Mouse (Mus musculus) liver, embryonic 14.5 days (tissue): Measurements from ENCODE around the gene Pih1d1. TPM values are rescaled to one million over a fixed set of nuclear protein-coding genes. Genes with fewer than 3 reads are reported as not detected.

Source experiments
- ATAC-seq: fragments of 200-750 bp; cut with Nextera tagmentation; 2 replicates; pipeline ENCODE4 v1.8.0; 2017; ENCODE audit warnings: moderate number of reproducible peaks, mild to moderate bottlenecking, moderate library complexity; ENCODE audit not compliant: insufficient read depth
- DNase-seq, 3 experiments: peaks; one replicate each; pipeline ENCODE4 v3.0.0-alpha.2; 2012 to 2013; ENCODE audit warnings: low read depth in 3 of 3, low spot score in 3 of 3
- H3K27ac ChIP-seq: fragments of 300-500 bp; sonication (generic); 2 replicates; pipeline ENCODE4 v1.5.1; 2014; ENCODE audit warnings: moderate library complexity, mild to moderate bottlenecking, control low read depth, inconsistent platforms
- H3K27me3 ChIP-seq: fragments of 300-500 bp; sonication (generic); 2 replicates; pipeline ENCODE4 v1.6.1; 2014; ENCODE audit warnings: mild to moderate bottlenecking, low read length, moderate library complexity; ENCODE audit not compliant: control insufficient read depth, insufficient read depth
- H3K36me3 ChIP-seq: fragments of 300-500 bp; sonication (generic); replicated peaks from 2 replicates; pipeline ENCODE4 v1.6.1; 2014; ENCODE audit warnings: low read depth; ENCODE audit not compliant: control insufficient read depth, insufficient read depth
- H3K4me1 ChIP-seq, 2 experiments: fragments of 200-500 bp in 1 of 2; fragments of 300-500 bp in 1 of 2; sonication (generic) in 1 of 2; replicated peaks; 2 replicates each; pipeline ENCODE4 v1.6.1; 2012 to 2014; ENCODE audit warnings: antibody characterized with exemption in 1 of 2, inconsistent platforms in 1 of 2, low read length in 1 of 2; ENCODE audit not compliant: control insufficient read depth in 2 of 2, insufficient read depth in 2 of 2
- H3K4me2 ChIP-seq: fragments of 300-500 bp; sonication (generic); 2 replicates; pipeline ENCODE4 v1.6.1; 2014; ENCODE audit warnings: low read depth, mild to moderate bottlenecking, control low read depth, moderate library complexity
- H3K4me3 ChIP-seq, 2 experiments: fragments of 200-500 bp in 1 of 2; fragments of 300-500 bp in 1 of 2; sonication (generic) in 1 of 2; 2 replicates each; pipeline ENCODE4 v1.5.1; 2012 to 2014; ENCODE audit warnings: low read depth in 2 of 2, low read length in 2 of 2, mild to moderate bottlenecking in 2 of 2, control low read depth in 1 of 2, inconsistent platforms in 1 of 2, moderate library complexity in 1 of 2; ENCODE audit not compliant: insufficient read depth in 1 of 2
- H3K9ac ChIP-seq: fragments of 300-500 bp; sonication (generic); replicated peaks from 2 replicates; pipeline ENCODE4 v1.6.1; 2014; ENCODE audit warnings: mild to moderate bottlenecking, control low read depth, moderate library complexity
- H3K9me3 ChIP-seq: fragments of 300-500 bp; sonication (generic); 2 replicates; pipeline ENCODE4 v1.6.1; 2016; ENCODE audit warnings: low read length, mixed read lengths; ENCODE audit not compliant: control insufficient read depth
- CTCF ChIP-seq: IDR thresholded peaks from 2 replicates; pipeline ENCODE4 v1.5.1; 2016; ENCODE audit warnings: antibody characterized with exemption, low read depth, control low read depth
- EP300 ChIP-seq: IDR thresholded peaks from 2 replicates; pipeline ENCODE4 v1.6.1; 2016; ENCODE audit warnings: antibody characterized with exemption, low read depth
- WGBS: fragments of 180-500 bp; shearing (Covaris S2); extraction: QIAGEN DNeasy Blood & Tissue Kit; methylation state at CpG from one replicate; pipeline ENCODE4 v1.1.7; 2014; ENCODE audit not compliant: insufficient replicate concordance; 5-methylcytosine and 5-hydroxymethylcytosine counted together
- polyA plus RNA-seq, 2 experiments: library from polyadenylated mRNA; depleted of rRNA in 1 of 2; stranded (reverse) in 1 of 2; unstranded in 1 of 2; fragments of >200 nt; fragmentation: Nextera tagmentation in 1 of 2; extraction: Ambion mirVana in 1 of 2; gene quantifications; 2 replicates each; pipeline versions ENCODE4 v1.2.1 to v1.2.3; 2012 to 2014

The Pih1d1 gene
- polyA plus RNA-seq, 2 experiments, result 38.3 to 45.8 TPM

DNA sequence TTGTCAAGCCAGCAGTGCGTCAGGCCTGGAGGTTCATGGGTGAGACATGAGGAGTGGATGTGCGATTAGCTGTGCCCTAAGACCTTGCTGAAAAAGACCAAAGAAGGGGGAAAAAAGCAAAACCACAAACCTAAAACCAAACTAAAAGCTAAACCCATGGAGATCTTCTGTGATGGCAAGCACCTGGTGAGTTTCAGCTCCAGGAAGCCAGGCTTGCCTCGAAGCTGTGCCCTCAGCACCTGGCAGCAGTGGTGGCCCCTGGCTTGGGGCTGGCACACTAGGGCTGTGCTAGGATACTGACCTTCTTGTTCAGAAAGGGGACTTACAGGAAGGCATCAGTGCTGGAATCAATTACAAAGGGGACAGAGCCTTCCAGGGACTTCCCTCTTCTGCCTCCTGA lies 12.8 kb upstream of the Pih1d1 start:
- H3K27me3 ChIP-seq, result no peaks in the 10 kb centered on the region
- peaks cover 12 to 28% of the 10 kb centered on the region in 2 experiments for H3K4me1 ChIP-seq
- H3K4me3 ChIP-seq, result no peak overlapping the region
- no peak for DNase-seq
- H3K4me2 ChIP-seq, result no peak overlapping the region
- no peak for TF ChIP-seq CTCF
- no peak for ATAC-seq
- WGBS, result 77% methylated on average over 3 of the region's 3 CpGs
- H3K9me3 ChIP-seq, result no peaks in the 10 kb centered on the region
- no peaks in the 10 kb centered on the region for H3K36me3 ChIP-seq
- no peak overlapping the region for H3K27ac ChIP-seq
- H3K9ac ChIP-seq, result no peak overlapping the region

DNA sequence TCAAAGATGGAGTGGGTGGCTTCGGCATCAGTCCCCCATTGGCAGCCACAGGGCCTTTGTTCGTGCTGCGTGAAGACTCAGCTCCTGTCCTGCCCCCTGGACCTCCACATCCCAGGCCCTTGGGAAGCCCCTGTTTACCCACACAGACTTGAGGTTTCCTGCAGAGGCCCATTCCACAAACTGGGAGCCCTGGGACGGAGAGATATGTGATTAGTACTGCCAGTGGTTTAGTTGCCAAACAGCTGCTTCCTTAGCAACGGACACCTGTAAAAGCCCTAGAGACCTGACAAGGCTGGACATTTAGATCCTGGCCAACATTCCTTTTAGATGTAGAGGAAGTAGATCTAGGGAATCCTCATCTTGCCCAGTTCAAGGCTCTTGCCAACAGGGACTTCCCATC lies 12.2 kb upstream of the Pih1d1 start:
- 73% methylated on average over 5 of the region's 5 CpGs for WGBS
- Histone ChIP-seq H3K9me3 (no peaks in the 10 kb centered on the region), H3K27ac (no peak overlapping the region), H3K27me3 (no peaks in the 10 kb centered on the region), H3K36me3 (no peaks in the 10 kb centered on the region), H3K9ac (no peak overlapping the region), H3K4me3 (no peak overlapping the region), H3K4me2 (no peak overlapping the region), H3K4me1 (peaks cover 12 to 24% of the 10 kb centered on the region in 2 experiments)
- ATAC-seq (no peak), DNase-seq (no peak)
- TF ChIP-seq CTCF, result no peak
- TF ChIP-seq EP300, result no peak

DNA sequence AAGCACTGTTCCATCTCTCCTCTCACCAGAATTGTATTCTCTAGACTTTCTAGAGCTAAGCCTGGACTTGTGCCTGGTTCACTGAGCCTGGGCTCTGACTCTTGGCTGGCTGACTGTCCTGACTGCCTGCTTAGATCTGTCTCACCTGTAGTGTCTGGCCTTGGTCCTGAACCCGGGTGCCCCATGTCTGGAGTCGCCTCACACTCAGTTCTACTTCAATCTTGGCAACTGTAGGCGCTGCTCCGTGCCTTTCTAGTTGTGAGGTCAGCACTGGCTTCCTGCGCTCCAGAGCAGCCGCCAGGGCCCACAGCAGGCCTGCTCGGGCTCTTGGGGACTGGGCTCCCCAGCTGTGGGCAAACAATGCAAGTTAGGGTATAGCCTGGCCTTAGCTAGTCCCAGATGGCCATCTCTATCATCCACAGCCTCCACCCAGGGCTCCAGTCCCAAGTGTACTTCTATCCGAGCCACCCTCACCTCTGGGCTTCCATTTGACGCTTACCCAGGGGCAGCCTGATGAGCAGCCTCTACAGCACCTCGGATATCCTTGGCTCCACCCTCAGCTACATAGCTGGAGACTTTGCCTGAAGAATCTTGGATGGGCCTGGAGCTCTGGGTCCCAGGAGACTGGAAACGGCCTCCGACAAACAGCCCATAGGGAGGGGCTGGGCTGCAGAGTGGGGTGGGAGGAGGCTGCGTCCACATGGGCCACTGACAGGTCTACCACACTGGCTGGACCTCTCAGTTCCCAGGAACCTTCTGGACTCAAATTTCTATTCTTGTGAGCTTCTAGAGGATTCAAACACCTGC lies 9.5 kb upstream of the Pih1d1 start:
- Histone ChIP-seq H3K27me3 (no peaks in the 10 kb centered on the region), H3K4me1 (0 out of 4 replicates have a peak, but pooled peaks cover 0 to 3% of the 10 kb centered on the region in 2 experiments), H3K27ac (no peak overlapping the region), H3K4me2 (no peak overlapping the region), H3K9ac (no peak overlapping the region), H3K9me3 (no peaks in the 10 kb centered on the region), H3K36me3 (no peaks in the 10 kb centered on the region), H3K4me3 (no peak overlapping the region)
- WGBS, result 78% methylated on average over 13 of the region's 13 CpGs
- DNase-seq (no peak), ATAC-seq (no peak)
- TF ChIP-seq EP300 (no peak), CTCF (no peak)

DNA sequence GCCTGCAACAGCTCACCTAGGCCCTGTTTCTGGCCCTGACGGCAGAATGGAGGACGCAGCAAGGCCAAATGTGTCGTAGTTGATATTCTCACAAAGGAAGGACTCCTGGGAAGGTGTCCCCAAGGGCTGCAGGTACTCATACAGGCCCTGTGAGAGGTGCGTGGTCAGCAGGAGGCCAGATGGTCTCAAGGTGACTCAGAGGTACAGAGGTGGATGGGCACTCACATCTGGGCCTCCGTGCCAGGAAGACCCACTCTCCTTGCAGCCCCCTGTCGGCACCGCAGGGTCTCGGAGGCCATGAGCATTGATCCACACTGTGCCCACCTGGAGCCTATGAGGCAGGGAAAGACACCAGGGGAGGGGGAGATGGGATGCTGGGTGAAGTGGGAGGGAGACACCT lies 8.6 kb upstream of the Pih1d1 start:
- Histone ChIP-seq H3K4me3 (no peak overlapping the region), H3K9ac (no peak overlapping the region), H3K36me3 (no peaks in the 10 kb centered on the region), H3K4me2 (no peak overlapping the region), H3K9me3 (no peaks in the 10 kb centered on the region), H3K27me3 (no peaks in the 10 kb centered on the region), H3K27ac (no peak overlapping the region), H3K4me1 (0 out of 4 replicates have a peak, but pooled peaks cover 0 to 1% of the 10 kb centered on the region in 2 experiments)
- ATAC-seq, result no peak
- 90% methylated on average over 8 of the region's 8 CpGs for WGBS
- DNase-seq, result no peak
- TF ChIP-seq CTCF (no peak), EP300 (no peak)

DNA sequence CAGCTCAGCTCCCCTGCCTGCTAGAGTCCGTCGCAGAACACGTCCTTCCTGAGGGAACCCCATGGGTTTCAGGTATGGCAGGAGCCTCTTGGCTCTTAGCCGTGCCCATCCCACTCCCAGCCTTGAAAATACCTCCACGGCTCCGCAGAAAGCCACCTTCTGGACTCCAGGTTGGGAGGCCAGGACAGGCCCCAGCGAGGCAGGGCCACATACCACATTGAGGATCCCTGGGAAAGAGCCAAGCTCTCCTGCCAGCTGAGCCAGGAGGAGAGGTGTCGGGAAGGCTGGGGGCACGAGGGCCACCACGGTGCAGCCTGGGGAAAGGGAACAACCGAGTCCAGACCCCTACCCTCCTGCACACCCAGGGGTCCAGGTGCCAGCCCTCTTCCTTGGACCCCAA lies 6.8 kb upstream of the Pih1d1 start:
- Histone ChIP-seq H3K27ac (no peak overlapping the region), H3K9ac (no peak overlapping the region), H3K4me2 (no peak overlapping the region), H3K9me3 (no peaks in the 10 kb centered on the region), H3K36me3 (no peaks in the 10 kb centered on the region), H3K4me1 (peaks cover 0 to 7% of the 10 kb centered on the region in 2 experiments; a peak in 1 of 4 replicates), H3K27me3 (no peaks in the 10 kb centered on the region), H3K4me3 (no peak overlapping the region)
- TF ChIP-seq EP300 (no peak), CTCF (no peak)
- DNase-seq (no peak), ATAC-seq (no peak)
- 85% methylated on average over 11 of the region's 11 CpGs for WGBS
